Mouse (Mus musculus) gastrocnemius, postnatal 10 days (tissue): ENCODE results near the gene 1700057G04Rik. TPM values are rescaled to one million over a fixed set of nuclear protein-coding genes. Genes with fewer than 3 reads are reported as not detected.
"Not testable (repeated sequence)": the region's sequence is repeated elsewhere in the genome, so short reads cannot be mapped to it uniquely, and the experiment has no call there.

ENCODE experiments used
- DNase-seq: peaks from one replicate; pipeline ENCODE4 v3.0.0; 2021; ENCODE audit warnings: mixed read lengths
- total RNA-seq, 2 experiments: library from RNA; stranded (reverse); gene quantifications; 2 replicates each; pipeline ENCODE4 v1.2.3; 2021

1700057G04Rik gene
- total RNA-seq, 2 experiments from 2014 or later = not detected

- DNase-seq = no peak
Measured at GRCm38 (mm10) chr9:92305075-92305474, 4.1 kb upstream of the 1700057G04Rik start.

- no peak for DNase-seq
Measured at GRCm38 (mm10) chr9:92305620-92306220, 3.5 kb upstream of the 1700057G04Rik start.

- no peak for DNase-seq
Measured at GRCm38 (mm10) chr9:92316791-92317190, 7.6 kb downstream of the 1700057G04Rik start.

GRCm38 (mm10) chr9:92325936-92326335, 16.8 kb downstream of the 1700057G04Rik start:
- DNase-seq = not testable (repeated sequence)

DNA sequence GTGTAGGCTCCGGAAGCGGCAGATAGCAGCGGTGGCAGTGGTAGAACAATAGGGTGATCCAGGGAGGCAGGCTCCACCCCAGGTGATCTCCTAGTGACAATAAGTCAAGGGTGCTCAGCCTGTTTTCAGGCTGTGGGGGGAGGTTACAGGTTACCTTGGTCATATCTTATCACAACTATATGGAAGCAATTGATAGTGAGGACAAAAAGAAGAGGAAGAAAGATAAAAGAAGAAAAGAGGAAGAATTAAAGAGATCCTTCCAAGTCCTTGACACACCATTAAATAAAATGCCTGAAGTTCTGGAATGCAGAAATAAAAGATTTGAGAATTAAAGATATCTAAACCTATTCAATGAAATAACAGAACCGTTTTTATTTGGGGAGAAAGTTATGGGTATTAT, 17.6 kb downstream of the 1700057G04Rik start:
- no peak for DNase-seq

DNA sequence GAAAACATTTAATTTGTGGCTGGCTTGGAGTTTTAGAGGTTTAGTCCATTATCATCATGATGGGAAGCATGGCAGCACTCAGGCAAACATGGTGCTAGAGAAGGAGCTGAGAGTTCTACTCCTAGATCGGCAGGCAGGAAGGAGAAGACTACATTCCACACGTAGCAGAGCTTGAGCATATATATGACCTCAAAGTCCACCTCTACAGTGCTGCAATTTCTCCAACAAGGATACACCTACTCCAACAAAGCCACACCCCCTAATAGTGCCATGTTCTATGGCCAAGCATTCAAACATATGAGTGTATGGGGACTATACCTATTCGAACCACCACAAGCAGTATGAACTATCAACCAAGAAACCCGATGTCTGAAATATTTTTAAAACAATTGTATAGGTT, 22.2 kb downstream of the 1700057G04Rik start:
- DNase-seq = no peak

- DNase-seq = no peak
Measured at GRCm38 (mm10) chr9:92334845-92335244, 25.7 kb downstream of the 1700057G04Rik start.

- no peak for DNase-seq
Measured at GRCm38 (mm10) chr9:92335277-92335818, 26.2 kb downstream of the 1700057G04Rik start.

GRCm38 (mm10) chr9:92337063-92337462, 27.9 kb downstream of the 1700057G04Rik start:
- no peak for DNase-seq

DNA sequence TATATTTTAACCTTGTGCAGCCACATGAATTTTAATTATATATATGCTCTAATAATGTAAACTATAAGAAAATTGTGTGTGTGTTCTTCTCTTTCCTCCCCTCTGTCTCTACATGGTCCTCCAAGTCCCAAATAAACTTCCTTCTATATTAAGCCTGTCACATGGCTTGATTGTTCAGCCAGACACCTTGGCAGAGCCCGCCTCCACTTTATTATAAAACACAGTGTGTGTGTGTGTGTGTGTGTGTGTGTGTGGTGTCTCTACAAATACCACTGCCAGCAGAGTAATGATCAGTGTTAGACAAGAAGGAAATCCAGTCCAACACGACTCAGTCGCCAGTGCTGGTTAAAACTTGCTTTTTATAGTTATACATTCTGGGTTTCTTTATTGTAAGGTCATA, 28.5 kb downstream of the 1700057G04Rik start:
- DNase-seq = no peak

GRCm38 (mm10) chr9:92338954-92339353, 29.8 kb downstream of the 1700057G04Rik start:
- DNase-seq = no peak

DNA sequence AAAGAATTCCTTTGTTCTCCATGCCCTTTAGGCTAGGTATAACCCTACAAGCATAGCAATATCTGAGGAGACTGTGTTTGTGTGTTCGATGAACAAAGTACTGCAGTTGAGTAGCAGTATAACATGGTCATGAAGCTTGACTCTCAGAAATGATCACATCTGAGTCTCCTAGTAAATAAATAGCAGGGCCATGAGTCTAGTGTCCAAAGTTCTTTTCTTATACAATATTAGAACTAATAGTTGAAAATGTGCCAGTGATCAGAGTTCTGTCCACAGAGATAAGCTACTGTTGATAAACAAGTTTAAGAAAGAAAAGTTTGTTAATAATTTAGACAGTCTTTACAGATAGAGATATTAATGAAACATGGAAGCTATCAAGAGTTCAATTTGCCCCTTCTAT, 42.7 kb downstream of the 1700057G04Rik start:
- no peak for DNase-seq

DNA sequence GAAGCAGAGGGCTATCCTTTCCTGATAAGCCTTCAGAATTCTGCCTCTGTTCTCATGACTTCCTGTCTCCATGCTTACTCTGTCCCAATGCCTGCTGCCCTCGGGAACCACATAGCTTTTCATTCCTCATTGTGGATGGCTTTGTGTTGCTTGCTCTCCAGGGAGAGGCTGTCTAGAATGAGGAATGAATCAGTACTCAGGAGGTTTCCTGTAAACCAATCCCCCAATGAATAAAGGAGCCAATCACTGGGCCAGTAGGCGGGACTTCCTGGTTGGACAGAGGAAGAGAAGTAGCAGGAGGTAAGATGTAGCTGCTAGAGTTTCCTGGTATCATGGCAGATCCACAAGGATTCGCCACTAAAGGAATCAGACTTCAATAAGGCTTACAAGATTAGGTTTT, 44.1 kb downstream of the 1700057G04Rik start:
- DNase-seq = no peak

DNA sequence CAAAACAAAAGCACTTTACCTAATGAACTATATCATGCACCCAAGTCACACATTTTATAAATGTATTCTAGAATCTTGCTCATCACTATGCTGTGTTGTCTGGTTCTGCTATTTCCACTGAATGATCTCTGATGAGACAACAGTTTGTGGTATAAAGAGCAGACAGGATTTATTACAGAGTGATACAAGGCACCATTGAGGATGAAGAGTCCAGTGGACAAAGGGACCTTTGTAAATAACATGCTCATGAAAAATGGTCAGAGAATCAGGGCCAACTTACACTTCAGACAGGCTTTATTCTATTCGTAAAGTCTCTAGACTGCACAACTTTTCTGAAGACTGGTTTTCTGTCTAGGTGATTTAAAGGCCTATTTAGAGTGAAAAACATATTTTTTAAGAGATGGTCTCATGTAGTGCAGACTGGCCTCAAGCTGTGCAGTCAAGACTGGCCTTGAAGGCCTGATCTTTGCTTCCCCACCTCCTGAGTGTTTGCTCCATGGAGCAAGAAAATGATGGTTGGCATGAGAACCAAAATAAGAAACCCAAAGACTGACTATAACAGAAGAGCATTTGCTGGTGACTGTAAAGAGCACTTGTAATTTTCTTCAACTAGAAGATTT, 51.6 kb downstream of the 1700057G04Rik start:
- no peak for DNase-seq

- no peak for DNase-seq
Measured at GRCm38 (mm10) chr9:92363478-92363877, 54.3 kb downstream of the 1700057G04Rik start.

DNA sequence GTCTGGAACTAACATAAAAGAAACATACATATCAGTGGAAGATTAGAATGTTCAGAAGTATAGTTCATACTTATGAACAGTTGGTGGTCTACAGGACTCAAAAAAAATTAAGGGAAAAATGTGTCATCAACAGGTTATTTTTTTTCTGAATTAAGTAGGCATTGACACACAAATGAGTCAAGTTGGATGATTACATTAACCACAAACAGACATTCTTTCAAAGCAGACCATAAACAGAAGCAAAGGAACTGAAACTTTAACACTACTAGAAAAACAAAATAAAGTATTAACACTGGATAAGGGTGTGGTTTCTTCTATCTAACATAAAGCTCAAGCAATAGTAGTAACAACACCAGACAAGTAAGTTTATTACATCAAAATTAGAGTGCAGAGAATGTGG, 59.7 kb downstream of the 1700057G04Rik start:
- no peak for DNase-seq

DNA sequence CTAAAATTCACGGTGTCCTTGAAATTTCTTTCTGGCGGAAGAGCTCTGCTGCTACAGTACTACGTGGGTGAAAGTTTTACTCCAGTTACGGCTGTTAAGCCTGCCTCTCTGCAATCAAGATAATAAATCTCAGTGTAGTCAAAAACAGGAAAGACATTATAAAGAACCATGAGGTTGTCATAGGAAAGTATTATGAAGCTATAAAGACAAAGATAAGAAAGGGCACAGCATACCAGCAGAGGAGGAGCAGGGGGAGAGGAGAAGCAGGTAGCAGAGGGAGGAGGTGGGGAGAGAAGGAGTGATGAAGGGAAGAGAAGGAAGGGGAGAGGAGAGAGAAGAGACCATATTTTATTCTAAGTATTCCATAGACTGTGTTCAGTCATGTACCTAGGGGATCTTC, 64.7 kb downstream of the 1700057G04Rik start:
- no peak for DNase-seq

DNA sequence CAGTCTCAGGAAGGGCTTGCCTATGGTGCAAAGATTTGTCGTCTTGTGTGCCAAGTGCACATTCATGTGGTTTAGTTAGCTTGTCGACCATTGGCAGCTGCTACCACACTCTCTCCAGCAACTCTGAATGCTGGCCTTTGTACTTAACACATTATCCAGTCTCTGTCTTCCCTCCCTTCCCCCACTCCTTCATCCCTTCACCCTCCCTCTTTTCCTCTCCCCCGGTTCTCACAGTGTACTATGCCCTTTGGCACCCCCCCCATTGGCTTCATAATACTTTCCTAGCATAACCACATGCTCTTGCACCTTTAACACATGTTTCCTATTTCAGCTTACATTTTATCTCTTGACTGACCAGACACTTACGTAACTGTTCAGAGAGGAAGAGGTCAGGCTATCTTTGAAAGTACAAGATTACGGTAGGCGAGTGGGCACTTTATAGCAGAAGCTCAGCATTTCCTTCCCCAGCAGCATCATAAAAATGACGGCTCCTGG, 65.6 kb downstream of the 1700057G04Rik start:
- DNase-seq = no peak

- DNase-seq = no peak
Measured at GRCm38 (mm10) chr9:92375378-92375777, 66.2 kb downstream of the 1700057G04Rik start.

DNA sequence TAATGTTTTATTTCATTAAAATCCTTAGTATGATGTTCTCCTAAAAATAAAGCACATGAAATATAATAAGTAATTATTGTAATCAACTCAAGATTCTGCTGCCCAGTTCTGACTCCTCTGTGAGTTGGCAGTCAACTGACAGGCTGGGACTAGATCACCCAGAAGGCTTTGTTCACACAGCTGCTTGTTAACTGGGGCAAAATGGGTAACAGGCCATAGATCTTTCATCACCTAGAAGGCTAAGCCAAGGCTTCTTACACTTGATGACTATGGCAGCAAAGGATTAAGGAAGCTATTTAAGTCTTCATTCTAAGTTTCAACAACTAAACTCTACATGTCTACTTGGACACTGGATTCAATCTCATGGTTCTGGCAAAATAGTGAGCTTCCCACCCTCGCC, 68.8 kb downstream of the 1700057G04Rik start:
- no peak for DNase-seq

- no peak for DNase-seq
Measured at GRCm38 (mm10) chr9:92379240-92379639, 70.1 kb downstream of the 1700057G04Rik start.

- no peak for DNase-seq
Measured at GRCm38 (mm10) chr9:92383415-92383814, 74.2 kb downstream of the 1700057G04Rik start.

GRCm38 (mm10) chr9:92384401-92384800, 75.2 kb downstream of the 1700057G04Rik start:
- no peak for DNase-seq

DNA sequence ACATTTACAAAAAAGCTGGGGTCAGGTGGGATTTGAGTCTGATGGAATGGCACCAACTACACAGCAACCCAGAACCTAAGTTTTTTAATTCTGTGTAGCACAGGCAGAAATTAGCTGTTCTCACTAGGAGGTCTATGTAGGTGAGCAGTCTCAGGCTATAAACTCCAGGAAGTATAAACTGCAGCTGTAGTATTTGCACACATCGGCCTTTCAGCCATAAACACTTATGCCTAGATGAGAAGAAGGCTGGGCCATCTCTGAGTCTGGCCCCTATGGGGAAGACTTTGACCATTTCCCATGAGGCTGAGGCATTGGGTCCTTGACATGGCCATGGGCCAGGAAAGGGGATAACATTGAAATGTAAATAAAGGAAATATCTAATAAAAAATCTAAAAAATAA, 76.7 kb downstream of the 1700057G04Rik start:
- no peak for DNase-seq
